Mouse (Mus musculus): ENCODE results near the gene Gm3012. TPM values are rescaled to one million over a fixed set of nuclear protein-coding genes. Genes with fewer than 3 reads are reported as not detected.
"Not testable (repeated sequence)": the region's sequence is repeated elsewhere in the genome, so short reads cannot be mapped to it uniquely, and the experiment has no call there.

The Gm3012 gene
- not detected for total RNA-seq (2022)

- DNase-seq (ENCODE audit: low spot score in 2 of 2) = not testable (repeated sequence)
Measured at GRCm38 (mm10) chr14:3634212-3634611, at the start of gene Gm3012. Gm3012 (plus strand) TSS chr14:3634512.

GRCm38 (mm10) chr14:3651730-3652129 is 17.4 kb downstream of the Gm3012 start, which contains the start of gene Gm3020:
Gm3020 (plus strand) TSS chr14:3652030.
- not testable (repeated sequence) for DNase-seq (ENCODE audit: low spot score in 2 of 2)

DNA sequence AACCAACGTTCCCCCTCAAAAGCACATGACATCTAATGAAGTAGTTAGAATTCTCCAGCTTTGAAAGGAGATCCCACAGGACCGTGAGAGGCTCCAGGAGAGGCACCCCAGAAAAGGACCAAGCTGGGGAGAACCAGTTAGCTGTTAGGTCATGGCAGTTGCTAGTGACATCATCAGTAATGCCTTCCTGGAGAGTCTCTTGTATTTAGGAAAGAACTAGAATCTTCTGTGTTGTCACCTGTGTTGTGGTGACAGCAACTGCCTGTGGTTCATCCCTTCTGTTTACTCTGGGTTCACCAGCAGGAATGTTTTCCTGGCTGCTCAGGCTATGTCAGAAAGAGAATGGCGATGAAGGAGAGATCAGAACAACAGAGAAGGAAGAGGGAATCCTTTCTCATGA is 54.2 kb downstream of the Gm3012 start, which contains the start of gene Gm3043:
Gm3043 (plus strand) TSS at position 301 of the 400 bp plus-strand sequence.
- not testable (repeated sequence) for DNase-seq (ENCODE audit: low spot score in 2 of 2)

Other genes starting within 250 kb of the Gm3012 start
- not detected for gene Gm10413, start 239.4 kb upstream of the Gm3012 start, total RNA-seq (2022)
- gene Gm10409, start 221.9 kb upstream of the Gm3012 start, total RNA-seq (2022) = under 1 TPM in 1 of 4 experiments, not detected in 3; 0.13 TPM
- gene Gm3005, start 206.4 kb upstream of the Gm3012 start, total RNA-seq (2022) = not detected
- not detected for gene Gm10408, start 185.1 kb upstream of the Gm3012 start, total RNA-seq (2022)
- gene Gm3020, start 17.5 kb downstream of the Gm3012 start, total RNA-seq (2022) = under 1 TPM in 1 of 4 experiments, not detected in 3; 0.13 TPM
- not detected for gene Gm3043, start 54.3 kb downstream of the Gm3012 start, total RNA-seq (2022)
- gene Gm3002, start 175.6 kb downstream of the Gm3012 start, total RNA-seq (2022) = not detected
- not detected for gene Gm3033, start 211.7 kb downstream of the Gm3012 start, total RNA-seq (2022)
- gene Gm2916, start 249.7 kb downstream of the Gm3012 start, total RNA-seq (2022) = not detected

Measured in gastrocnemius, adult 8-10 months (tissue).